In the genomic region with DNA sequence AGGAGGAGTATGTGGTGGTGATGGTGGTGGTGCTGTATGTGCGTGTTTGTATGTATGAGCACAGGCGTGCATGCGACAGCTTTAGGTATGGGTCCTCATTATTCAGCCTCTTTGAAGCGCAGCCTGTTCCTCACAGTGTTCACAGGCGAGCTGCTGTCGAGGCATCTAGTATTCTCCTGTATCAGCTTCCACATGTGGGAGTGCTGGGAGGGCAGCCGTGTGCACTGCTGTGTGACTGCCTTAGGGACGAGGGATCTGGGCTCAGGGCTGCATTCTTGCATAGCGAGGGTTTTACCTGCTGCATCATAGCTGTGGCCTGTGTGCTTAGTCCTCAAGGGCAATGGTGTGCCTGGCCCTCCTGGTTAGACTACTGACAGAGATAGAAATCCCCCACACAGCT, we compare ENCODE assay signal across 22 mouse cellular contexts.
DNase-seq lines count a peak whose midpoint lies in the region; ATAC-seq and TF ChIP-seq lines count a peak whose summit lies in the region.
"Had no signal": no experiment of that assay in that cellular context is flagged by ENCODE, and none has a peak within 500 bp of the region (broad histone marks: within the 10 kb centered on the region; RNA-seq: fewer than 3 reads in every experiment).

No protein-coding gene starts in this region.

- no peak for DNase-seq in kidney, postnatal 14 days
- DNase-seq in kidney, postnatal 0 days (ENCODE audit: low spot score): peak; percentile 68
- DNase-seq in kidney, adult 11 months: no peak
- DNase-seq: adrenal gland, adult 2 months; adrenal gland, postnatal 10 days; adrenal gland, postnatal 25 days; cerebellum, adult 11 months; cerebellum, adult 18-20 months; cerebellum, adult 8-10 months; cerebellum, adult 9-11 months; cerebellum, postnatal 14 days; cerebellum, postnatal 36 days; embryo, embryonic 11 days had no signal

- no peak overlapping the region for H3K4me2 ChIP-seq in kidney, embryonic 15.5 days
- H3K4me2 ChIP-seq in kidney, postnatal 0 days (ENCODE audit: low read length): no peak overlapping the region
- H3K4me2 ChIP-seq: embryonic facial prominence, embryonic 13.5 days; embryonic facial prominence, embryonic 15.5 days; forebrain, embryonic 12.5 days had no signal

- no peaks in the 10 kb centered on the region for H3K36me3 ChIP-seq in kidney, embryonic 15.5 days
- H3K36me3 ChIP-seq in kidney, postnatal 0 days (ENCODE audit: insufficient read depth, low read length): no peaks in the 10 kb centered on the region
- H3K36me3 ChIP-seq in megakaryocyte, embryonic 14.5 days (replicated peaks; ENCODE audit: low read length): no peaks in the 10 kb centered on the region
- H3K36me3 ChIP-seq: embryonic facial prominence, embryonic 13.5 days; embryonic facial prominence, embryonic 15.5 days; forebrain, embryonic 10.5 days; forebrain, embryonic 12.5 days had no signal

- no peak overlapping the region for H3K9ac ChIP-seq in kidney, embryonic 15.5 days
- H3K9ac ChIP-seq in kidney, postnatal 0 days (ENCODE audit: low read depth, low read length): no peak overlapping the region
- H3K9ac ChIP-seq: embryonic facial prominence, embryonic 13.5 days; embryonic facial prominence, embryonic 15.5 days; forebrain, embryonic 12.5 days had no signal

- WGBS in kidney, embryonic 15.5 days: 39% methylated on average over 9 of the region's 9 CpGs
- 41% methylated on average over 9 of the region's 9 CpGs for WGBS in kidney, postnatal 0 days

- no peaks in the 10 kb centered on the region for H3K9me3 ChIP-seq in kidney, embryonic 15.5 days (replicated peaks)
- no peaks in the 10 kb centered on the region for H3K9me3 ChIP-seq in kidney, postnatal 0 days (replicated peaks; ENCODE audit: low read length)
- peaks cover 32% of the 10 kb centered on the region for H3K9me3 ChIP-seq in megakaryocyte, embryonic 14.5 days
- H3K9me3 ChIP-seq: embryonic facial prominence, embryonic 13.5 days; embryonic facial prominence, embryonic 15.5 days; forebrain, embryonic 10.5 days; forebrain, embryonic 12.5 days had no signal

- H3K4me1 ChIP-seq in kidney, embryonic 15.5 days: peaks cover 27% of the 10 kb centered on the region
- no peaks in the 10 kb centered on the region for H3K4me1 ChIP-seq in kidney, postnatal 0 days (replicated peaks; ENCODE audit: insufficient read depth, low read length)
- peaks cover 5% of the 10 kb centered on the region; the same call in 1 of the 2 replicates for H3K4me1 ChIP-seq in megakaryocyte, embryonic 14.5 days
- H3K4me1 ChIP-seq: embryonic facial prominence, embryonic 13.5 days; embryonic facial prominence, embryonic 15.5 days had no signal

- peak; percentile 71; the same call in 1 of the 2 replicates for ATAC-seq in kidney, embryonic 15.5 days (replicated peaks; ENCODE audit: low FRiP score)
- ATAC-seq in kidney, postnatal 0 days (replicated peaks; ENCODE audit: low FRiP score, low read depth): no peak; the same call in 1 of the 2 replicates
- no peak for ATAC-seq in megakaryocyte, adult 5-6 weeks (ENCODE audit: poor library complexity, severe bottlenecking)
- ATAC-seq: forebrain, embryonic 14.5 days had no signal

- H3K27me3 ChIP-seq in kidney, embryonic 15.5 days: no peaks in the 10 kb centered on the region
- no peaks in the 10 kb centered on the region for H3K27me3 ChIP-seq in kidney, postnatal 0 days (ENCODE audit: insufficient read depth, low read length)
- H3K27me3 ChIP-seq in megakaryocyte, embryonic 14.5 days (replicated peaks): no peaks in the 10 kb centered on the region
- H3K27me3 ChIP-seq: embryonic facial prominence, embryonic 13.5 days; embryonic facial prominence, embryonic 15.5 days had no signal

- H3K27ac ChIP-seq in kidney, embryonic 15.5 days: no peak overlapping the region
- no peak overlapping the region for H3K27ac ChIP-seq in kidney, postnatal 0 days
- H3K27ac ChIP-seq: embryonic facial prominence, embryonic 13.5 days; embryonic facial prominence, embryonic 15.5 days; forebrain, embryonic 10.5 days; forebrain, embryonic 12.5 days had no signal

- no peak for TF ChIP-seq CTCF in kidney, postnatal 0 days (IDR thresholded peaks at IDR 0.05; ENCODE audit: low read depth)

- no peak overlapping the region for H3K4me3 ChIP-seq in kidney, embryonic 15.5 days (replicated peaks)
- no peak overlapping the region for H3K4me3 ChIP-seq in kidney, postnatal 0 days (replicated peaks; ENCODE audit: low read depth, low read length)
- peak overlapping the region; percentile 75 for H3K4me3 ChIP-seq in megakaryocyte, embryonic 14.5 days (replicated peaks)
- H3K4me3 ChIP-seq: embryonic facial prominence, embryonic 13.5 days; embryonic facial prominence, embryonic 15.5 days; erythroblast, embryonic 14.5 days; forebrain, embryonic 10.5 days; forebrain, embryonic 12.5 days had no signal
